Mouse (Mus musculus) T-helper 2 cell (primary cell): Measurements from ENCODE around the gene Gmpr2.

ENCODE experiments used
- in situ Hi-C: fragments of 300-600 bp; cut with MboI, MseI; formaldehyde crosslinking; loops from one replicate; pipeline ENCODE4 v1.15.1; 2025; ENCODE audit warnings: high pct_unique_total_duplicates

The Gmpr2 gene

GRCm38 (mm10) chr14:55671833-55672740 is at the start of gene Gmpr2, which contains the start of gene Nedd8:
Gene Gmpr2, plus strand, starts transcription at chr14:55671941.
Gene Nedd8, minus strand, starts transcription at chr14:55672124.
- in situ Hi-C loops: no loop called here

- in situ Hi-C loops: loop anchor here (10.0 kb wide), 1 partner anchor 63 kb away; the partner anchor contains the start of genes A730061H03Rik and Dcaf11
Observed at GRCm38 (mm10) chr14:55628077-55628827, 43.5 kb upstream of the Gmpr2 start.

GRCm38 (mm10) chr14:55629312-55629711 is 42.4 kb upstream of the Gmpr2 start:
- in situ Hi-C loops: loop anchor here (10.0 kb wide), 1 partner anchor 65 kb away; the partner anchor contains the start of genes A730061H03Rik and Dcaf11

- in situ Hi-C loops: loop anchor here (5.0 kb wide), 1 partner anchor 33 kb away; the partner anchor contains the start of gene Irf9
Observed at GRCm38 (mm10) chr14:55634874-55635522, 36.7 kb upstream of the Gmpr2 start.

GRCm38 (mm10) chr14:55635523-55636007 is 36.2 kb upstream of the Gmpr2 start, which contains the start of gene Ipo4:
Gene Ipo4, minus strand, starts transcription at chr14:55635957.
- in situ Hi-C loops: loop anchor here (5.0 kb wide), 1 partner anchor 33 kb away; the partner anchor contains the start of gene Irf9

- in situ Hi-C loops: loop anchor here (5.0 kb wide), 1 partner anchor 35 kb away; the partner anchor contains the start of gene Irf9
Observed at GRCm38 (mm10) chr14:55637795-55638194, 33.9 kb upstream of the Gmpr2 start, which contains the start of gene Gm49378. Gene Gm49378, minus strand, starts transcription at chr14:55637895.

- in situ Hi-C loops: no loop called here
Observed at GRCm38 (mm10) chr14:55640816-55641215, 30.9 kb upstream of the Gmpr2 start.

- in situ Hi-C loops: no loop called here
Observed at GRCm38 (mm10) chr14:55641291-55641690, 30.4 kb upstream of the Gmpr2 start.

- in situ Hi-C loops: no loop called here
Observed at GRCm38 (mm10) chr14:55642679-55643059, 29.1 kb upstream of the Gmpr2 start.

- in situ Hi-C loops: no loop called here
Observed at GRCm38 (mm10) chr14:55643060-55643907, 28.5 kb upstream of the Gmpr2 start, which contains the start of gene Tm9sf1. Gene Tm9sf1, minus strand, starts transcription at chr14:55643806.

GRCm38 (mm10) chr14:55644261-55644888 is 27.4 kb upstream of the Gmpr2 start:
- in situ Hi-C loops: no loop called here

- in situ Hi-C loops: no loop called here
Observed at GRCm38 (mm10) chr14:55649884-55650283, 21.9 kb upstream of the Gmpr2 start, which contains the start of gene Tssk4. Gene Tssk4, plus strand, starts transcription at chr14:55650184.

GRCm38 (mm10) chr14:55651528-55651927 is 20.2 kb upstream of the Gmpr2 start:
- in situ Hi-C loops: no loop called here

GRCm38 (mm10) chr14:55656935-55657334 is 14.8 kb upstream of the Gmpr2 start:
- in situ Hi-C loops: no loop called here

GRCm38 (mm10) chr14:55658011-55658410 is 13.7 kb upstream of the Gmpr2 start:
- in situ Hi-C loops: no loop called here

- in situ Hi-C loops: loop anchor here (5.0 kb wide), 1 partner anchor 48 kb away; no protein-coding TSS in a partner anchor
Observed at GRCm38 (mm10) chr14:55659960-55660573, 11.7 kb upstream of the Gmpr2 start, which contains the start of gene Mdp1. Gene Mdp1, minus strand, starts transcription at chr14:55660508.

GRCm38 (mm10) chr14:55660636-55661035 is 11.1 kb upstream of the Gmpr2 start:
- in situ Hi-C loops: loop anchor here (5.0 kb wide), 1 partner anchor 48 kb away; no protein-coding TSS in a partner anchor

- in situ Hi-C loops: no loop called here
Observed at GRCm38 (mm10) chr14:55671486-55671832, 282 bp upstream of the Gmpr2 start.

- in situ Hi-C loops: no loop called here
Observed at GRCm38 (mm10) chr14:55672741-55673060, 960 bp downstream of the Gmpr2 start.
